Mouse (Mus musculus): ENCODE data around the gene Slc16a12.
"Not testable (repeated sequence)": the region's sequence is repeated elsewhere in the genome, so short reads cannot be mapped to it uniquely, and the experiment has no call there.

Slc16a12 gene

DNA sequence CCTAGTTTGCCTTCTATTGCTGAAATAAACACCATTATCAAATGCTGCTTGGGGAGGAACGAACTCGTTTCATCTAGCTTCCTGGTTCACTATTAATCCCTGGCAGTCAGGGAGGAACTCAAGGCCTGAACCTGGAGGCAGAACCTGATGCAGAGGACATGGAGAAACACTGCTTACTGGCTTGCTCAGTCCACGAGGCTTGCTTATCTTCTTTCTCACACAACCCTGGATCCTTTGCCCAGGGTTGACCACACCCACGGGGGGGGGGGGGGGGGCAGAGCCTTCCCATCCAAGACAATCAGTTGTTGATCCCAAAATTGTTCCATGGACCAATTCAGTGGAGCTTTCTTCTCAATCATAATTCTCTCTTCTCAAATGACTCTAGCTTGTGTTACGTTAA lies 84.3 kb downstream of the Slc16a12 start:
- no peak for DNase-seq

- peak; percentile 59 for DNase-seq
Observed at GRCm38 (mm10) chr19:34662067-34662507, 85.0 kb downstream of the Slc16a12 start.

GRCm38 (mm10) chr19:34656511-34657298 lies 90.4 kb downstream of the Slc16a12 start:
- no peak for DNase-seq

GRCm38 (mm10) chr19:34655227-34655805 lies 91.8 kb downstream of the Slc16a12 start:
- no peak for DNase-seq

DNA sequence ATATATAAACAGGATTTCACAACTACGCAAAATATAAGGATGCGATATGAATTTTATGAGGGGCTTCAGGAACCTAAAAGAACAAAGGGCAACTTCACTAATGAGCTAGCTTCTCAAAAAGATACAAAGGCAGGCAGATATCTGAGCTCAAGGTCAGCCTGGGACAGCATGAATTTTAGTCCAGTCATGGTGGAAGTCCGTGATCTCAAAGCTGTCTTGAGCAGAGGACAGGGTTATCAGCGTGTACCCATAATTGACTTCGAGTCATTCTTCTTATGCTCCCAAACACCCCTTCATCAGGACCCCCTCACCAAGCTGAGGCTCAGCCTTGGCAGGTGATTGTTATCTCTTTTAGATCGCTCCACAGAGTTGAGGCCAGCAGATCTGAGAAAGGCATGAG lies 96.1 kb downstream of the Slc16a12 start:
- no peak for DNase-seq

DNA sequence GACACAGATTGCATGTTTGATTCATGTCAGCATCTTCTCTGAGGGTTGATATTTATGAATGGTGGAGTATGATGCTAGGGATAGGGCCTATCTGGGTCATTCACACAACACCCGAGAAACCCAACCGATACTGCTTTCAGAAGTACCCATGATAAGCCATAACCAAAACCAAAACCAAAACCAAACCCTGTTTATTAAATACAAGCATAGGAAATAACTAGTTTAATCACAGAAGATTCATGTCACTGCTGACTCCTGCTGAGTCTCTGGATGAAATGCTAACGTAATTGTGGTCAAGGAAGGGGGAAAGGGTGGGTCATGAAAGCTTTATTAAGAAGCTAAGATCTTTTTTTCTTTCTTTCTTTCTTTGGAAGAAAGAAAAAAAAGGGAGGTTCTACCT lies 96.8 kb downstream of the Slc16a12 start:
- no peak for DNase-seq

DNA sequence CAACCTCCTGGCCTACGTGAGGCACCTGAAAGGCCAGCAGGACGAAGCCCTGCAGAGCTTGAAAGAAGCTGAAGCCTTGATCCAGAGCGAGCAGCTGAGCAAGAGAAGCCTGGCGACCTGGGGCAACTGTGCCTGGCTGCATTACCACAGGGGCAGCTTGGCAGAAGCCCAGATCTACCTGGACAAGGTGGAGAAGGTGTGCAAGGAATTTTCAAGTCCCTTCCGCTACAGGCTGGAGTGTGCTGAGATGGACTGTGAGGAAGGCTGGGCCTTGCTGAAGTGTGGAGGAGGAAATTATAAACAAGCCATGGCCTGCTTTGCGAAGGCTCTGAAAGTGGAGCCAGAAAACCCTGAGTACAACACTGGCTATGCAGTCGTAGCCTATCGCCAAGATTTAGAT lies 99.5 kb downstream of the Slc16a12 start:
- DNase-seq = not testable (repeated sequence)

- DNase-seq = no peak
Observed at GRCm38 (mm10) chr19:34642616-34643015, 104.5 kb downstream of the Slc16a12 start.

DNA sequence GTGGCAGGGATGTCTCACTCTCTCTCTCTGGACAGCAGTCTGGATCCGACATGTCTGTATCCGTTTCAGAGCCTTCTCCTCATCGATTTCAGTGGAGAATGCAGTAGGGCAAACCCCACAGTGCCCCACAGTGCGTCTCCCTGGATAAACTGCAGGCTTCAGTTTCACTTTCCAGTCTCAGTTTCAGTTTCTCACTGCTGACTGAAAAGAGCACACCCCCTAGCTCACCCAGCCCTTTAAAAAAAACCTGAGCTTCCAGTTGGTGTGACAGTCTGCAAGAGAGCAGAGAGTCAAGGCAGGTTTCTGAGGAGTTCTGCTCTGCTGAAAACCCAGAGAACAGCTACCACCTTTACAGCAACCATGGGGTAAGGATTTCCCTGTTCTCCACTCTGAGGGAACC lies 106.5 kb downstream of the Slc16a12 start, which contains the start of the genes Ifit1bl2 and Ifit1:
TSS of gene Ifit1bl2 (minus strand) at position 121 of the 400 bp plus-strand sequence.
TSS of gene Ifit1 (plus strand) at position 249 of the 400 bp plus-strand sequence.
- no peak for DNase-seq

GRCm38 (mm10) chr19:34636933-34637557 lies 110.0 kb downstream of the Slc16a12 start:
- peak; percentile 58 for DNase-seq

- DNase-seq = no peak
Observed at GRCm38 (mm10) chr19:34633484-34633883, 113.6 kb downstream of the Slc16a12 start.

- no peak for DNase-seq
Observed at GRCm38 (mm10) chr19:34631487-34631886, 115.6 kb downstream of the Slc16a12 start.

- DNase-seq = no peak
Observed at GRCm38 (mm10) chr19:34627496-34627895, 119.6 kb downstream of the Slc16a12 start.

- DNase-seq = no peak
Observed at GRCm38 (mm10) chr19:34624663-34625062, 122.4 kb downstream of the Slc16a12 start.

GRCm38 (mm10) chr19:34623781-34624180 lies 123.3 kb downstream of the Slc16a12 start:
- DNase-seq = no peak

DNA sequence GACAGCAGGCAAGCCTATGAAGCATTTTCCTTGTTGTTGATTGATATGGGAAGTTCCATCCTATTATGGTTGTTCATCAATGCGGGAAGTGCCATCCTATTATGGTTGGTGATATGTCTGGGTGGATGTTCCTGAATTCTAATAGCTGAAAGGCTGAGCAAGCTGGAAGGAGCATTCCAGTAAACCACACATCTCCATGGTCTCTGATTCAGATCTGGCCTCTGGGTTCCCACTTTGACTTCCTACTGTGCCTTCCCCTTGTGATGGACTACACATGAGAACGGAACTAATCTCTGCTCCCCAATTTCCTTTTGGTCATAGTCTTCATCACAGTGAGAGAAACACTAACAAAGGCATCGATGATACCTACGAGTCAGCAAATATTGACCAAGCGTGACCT lies 126.2 kb downstream of the Slc16a12 start:
- no peak for DNase-seq

Measured in right cerebral cortex, postnatal 4 days (tissue).